Mouse (Mus musculus) liver, adult 10 weeks (tissue): ENCODE measurements around the gene Creld2. TPM values are rescaled to one million over a fixed set of nuclear protein-coding genes. Genes with fewer than 3 reads are reported as not detected.

Experiments used
- polyA plus RNA-seq: library from polyadenylated mRNA; stranded (reverse); fragments of 350-450 nt; fragmentation: Illumina TruSeq; extraction: RNeasy Lipid Tissue Mini Kit (QIAGEN cat#74804); gene quantifications from one replicate; pipeline ENCODE4 v1.2.3, GENCODE M21; 2014; ENCODE audit warnings: low read depth, low replicate concordance

The Creld2 gene
- 13.6 TPM for polyA plus RNA-seq

GRCm38 (mm10) chr15:88819026-88819905 is at the start of gene Creld2, which contains the start of gene Alg12:
TSS of gene Creld2 (plus strand) at chr15:88819646.
TSS of gene Alg12 (minus strand) at chr15:88819318.

GRCm38 (mm10) chr15:88861772-88862622 is 42.6 kb downstream of the Creld2 start, which contains the start of gene Pim3:
TSS of gene Pim3 (plus strand) at chr15:88862186.

Other genes starting within 250 kb of the Creld2 start
- not detected for gene Zdhhc25, start 219.3 kb upstream of the Creld2 start, polyA plus RNA-seq
- 6.7 TPM for gene Brd1, start 85.4 kb upstream of the Creld2 start, polyA plus RNA-seq
- 4.2 TPM for gene Zbed4, start 68.0 kb upstream of the Creld2 start, polyA plus RNA-seq
- gene Alg12, start 328 bp upstream of the Creld2 start, polyA plus RNA-seq: 2.8 TPM
- gene Pim3, start 42.5 kb downstream of the Creld2 start, polyA plus RNA-seq: 10.1 TPM
- not detected for gene Ttll8, start 134.8 kb downstream of the Creld2 start, polyA plus RNA-seq
- not detected for gene Mlc1, start 159.4 kb downstream of the Creld2 start, polyA plus RNA-seq
- not detected for gene Mov10l1, start 163.3 kb downstream of the Creld2 start, polyA plus RNA-seq
- gene Panx2, start 240.1 kb downstream of the Creld2 start, polyA plus RNA-seq: not detected